Mouse (Mus musculus) midbrain, embryonic 11.5 days (tissue): ENCODE measurements around the gene Peli1. TPM values are rescaled to one million over a fixed set of nuclear protein-coding genes. Genes with fewer than 3 reads are reported as not detected.

Source experiments
- ATAC-seq: fragments of 200-750 bp; cut with Nextera tagmentation; 2 replicates; pipeline ENCODE4 v1.8.0; 2017; ENCODE audit warnings: moderate TSS enrichment, moderate library complexity; ENCODE audit not compliant: low FRiP score
- DNase-seq: peaks from one replicate; pipeline ENCODE4 v3.0.0; 2015; ENCODE audit warnings: low spot score; ENCODE audit errors: missing footprints
- H3K27ac ChIP-seq: fragments of 300-500 bp; sonication (generic); 2 replicates; pipeline ENCODE4 v1.5.1; 2014; ENCODE audit warnings: low read depth, low read length
- H3K27me3 ChIP-seq: fragments of 300-500 bp; sonication (generic); 2 replicates; pipeline ENCODE4 v1.6.1; 2014; ENCODE audit warnings: mild to moderate bottlenecking, low read length, moderate library complexity, mixed read lengths; ENCODE audit not compliant: control insufficient read depth, insufficient read depth
- H3K36me3 ChIP-seq: fragments of 300-500 bp; sonication (generic); 2 replicates; pipeline ENCODE4 v1.6.1; 2014; ENCODE audit warnings: mild to moderate bottlenecking, low read length, moderate library complexity, mixed read lengths; ENCODE audit not compliant: control insufficient read depth, insufficient read depth
- H3K4me1 ChIP-seq: fragments of 300-500 bp; sonication (generic); 2 replicates; pipeline ENCODE4 v1.6.1; 2014; ENCODE audit warnings: low read length; ENCODE audit not compliant: control insufficient read depth, insufficient read depth
- H3K4me2 ChIP-seq: fragments of 300-500 bp; sonication (generic); 2 replicates; pipeline ENCODE4 v1.6.1; 2014; ENCODE audit warnings: mild to moderate bottlenecking, moderate library complexity
- H3K4me3 ChIP-seq: fragments of 300-500 bp; sonication (generic); 2 replicates; pipeline ENCODE4 v1.5.1; 2014; ENCODE audit warnings: low read depth, low read length
- H3K9ac ChIP-seq: fragments of 300-500 bp; sonication (generic); 2 replicates; pipeline ENCODE4 v1.6.1; 2014; ENCODE audit warnings: low read length
- H3K9me3 ChIP-seq: fragments of 300-500 bp; sonication (generic); 2 replicates; pipeline ENCODE4 v1.6.1; 2016; ENCODE audit warnings: low read length; ENCODE audit not compliant: control insufficient read depth
- WGBS: fragments of 180-500 bp; shearing (Covaris S2); extraction: QIAGEN DNeasy Blood & Tissue Kit; methylation state at CpG from one replicate; pipeline ENCODE4 v1.1.7; 2014; 5-methylcytosine and 5-hydroxymethylcytosine counted together
- polyA plus RNA-seq: library from polyadenylated mRNA; unstranded; fragments of >200 nt; fragmentation: Nextera tagmentation; extraction: Ambion mirVana; gene quantifications from 2 replicates; pipeline ENCODE4 v1.2.1, GENCODE M21; 2014

Gene Peli1
- 108 and 113 TPM in 2 replicates for polyA plus RNA-seq

GRCm38 (mm10) chr11:21091067-21091427 is at the start of gene Peli1:
Gene Peli1, plus strand, starts transcription at chr11:21091291.
- Histone ChIP-seq H3K27ac (peak within 1 kb of the TSS; percentile 99), H3K9me3 (no peaks in the 10 kb centered on the region), H3K27me3 (no peaks in the 10 kb centered on the region), H3K4me1 (peaks cover 9% of the 10 kb centered on the region; the same call in 1 of the 2 replicates), H3K9ac (peak within 1 kb of the TSS; percentile 100), H3K36me3 (no peaks in the 10 kb centered on the region), H3K4me2 (peak within 1 kb of the TSS; percentile 69), H3K4me3 (peak within 1 kb of the TSS; percentile 97)
- DNase-seq = peak; percentile 99
- ATAC-seq = peak; percentile 99
- WGBS = under 1% methylated on average over 24 of the region's 24 CpGs

- WGBS = 91% methylated on average over 5 of the region's 5 CpGs
- no peaks in the 10 kb centered on the region for H3K9me3 ChIP-seq
- no peaks in the 10 kb centered on the region for H3K4me1 ChIP-seq
Measured at GRCm38 (mm10) chr11:21042590-21042989, 48.5 kb upstream of the Peli1 start.

GRCm38 (mm10) chr11:21046188-21046587 is 44.9 kb upstream of the Peli1 start:
- H3K4me2 ChIP-seq = no peak overlapping the region
- 90% methylated on average over 2 of the region's 2 CpGs for WGBS
- ATAC-seq (no peak), DNase-seq (no peak)
- H3K27me3 ChIP-seq = no peaks in the 10 kb centered on the region
- no peak overlapping the region for H3K9ac ChIP-seq
- no peak overlapping the region for H3K27ac ChIP-seq
- no peak overlapping the region for H3K4me3 ChIP-seq
- H3K4me1 ChIP-seq = no peaks in the 10 kb centered on the region
- no peaks in the 10 kb centered on the region for H3K9me3 ChIP-seq
- H3K36me3 ChIP-seq = no peaks in the 10 kb centered on the region

More at GRCm38 (mm10) chr11:21042590-21042989, 48.5 kb upstream of the Peli1 start:
- no peak overlapping the region for H3K27ac ChIP-seq
- H3K4me2 ChIP-seq = no peak overlapping the region
- no peak for DNase-seq
- no peaks in the 10 kb centered on the region for H3K27me3 ChIP-seq
- H3K9ac ChIP-seq = no peak overlapping the region
- H3K4me3 ChIP-seq = no peak overlapping the region
- ATAC-seq = no peak
- H3K36me3 ChIP-seq = no peaks in the 10 kb centered on the region

GRCm38 (mm10) chr11:21047921-21048320 is 43.2 kb upstream of the Peli1 start:
- WGBS = 78% methylated on average over 2 of the region's 2 CpGs
- ATAC-seq = no peak

GRCm38 (mm10) chr11:21051716-21052115 is 39.4 kb upstream of the Peli1 start:
- DNase-seq (no peak), ATAC-seq (no peak)
- Histone ChIP-seq H3K4me2 (no peak overlapping the region), H3K27ac (no peak overlapping the region), H3K4me1 (no peaks in the 10 kb centered on the region), H3K9ac (no peak overlapping the region), H3K36me3 (no peaks in the 10 kb centered on the region), H3K27me3 (no peaks in the 10 kb centered on the region), H3K4me3 (no peak overlapping the region), H3K9me3 (no peaks in the 10 kb centered on the region)
- WGBS = 78% methylated on average over 9 of the region's 9 CpGs

More at GRCm38 (mm10) chr11:21047921-21048320, 43.2 kb upstream of the Peli1 start:
- no peak overlapping the region for H3K4me2 ChIP-seq
- H3K27ac ChIP-seq = no peak overlapping the region
- DNase-seq = no peak
- no peak overlapping the region for H3K9ac ChIP-seq
- no peaks in the 10 kb centered on the region for H3K27me3 ChIP-seq
- H3K36me3 ChIP-seq = no peaks in the 10 kb centered on the region
- no peak overlapping the region for H3K4me3 ChIP-seq
- no peaks in the 10 kb centered on the region for H3K4me1 ChIP-seq
- H3K9me3 ChIP-seq = no peaks in the 10 kb centered on the region

GRCm38 (mm10) chr11:21054587-21054986 is 36.5 kb upstream of the Peli1 start:
- Histone ChIP-seq H3K27me3 (no peaks in the 10 kb centered on the region), H3K4me2 (no peak overlapping the region), H3K36me3 (no peaks in the 10 kb centered on the region), H3K9ac (no peak overlapping the region), H3K4me3 (no peak overlapping the region), H3K4me1 (no peaks in the 10 kb centered on the region), H3K27ac (no peak overlapping the region), H3K9me3 (no peaks in the 10 kb centered on the region)
- DNase-seq (peak; percentile 12), ATAC-seq (no peak)

- Histone ChIP-seq H3K4me3 (no peak overlapping the region), H3K27ac (no peak overlapping the region), H3K4me1 (no peaks in the 10 kb centered on the region), H3K9me3 (no peaks in the 10 kb centered on the region), H3K4me2 (no peak overlapping the region), H3K36me3 (no peaks in the 10 kb centered on the region), H3K9ac (no peak overlapping the region), H3K27me3 (no peaks in the 10 kb centered on the region)
- WGBS = 91% methylated on average over 13 of the region's 13 CpGs
- DNase-seq (peak; percentile 19), ATAC-seq (no peak)
Measured at GRCm38 (mm10) chr11:21056109-21056850, 34.8 kb upstream of the Peli1 start.

GRCm38 (mm10) chr11:21057511-21058414 is 33.3 kb upstream of the Peli1 start:
- ATAC-seq = no peak
- Histone ChIP-seq H3K4me2 (no peak overlapping the region), H3K27me3 (no peaks in the 10 kb centered on the region), H3K9me3 (no peaks in the 10 kb centered on the region), H3K36me3 (no peaks in the 10 kb centered on the region), H3K4me3 (no peak overlapping the region), H3K9ac (no peak overlapping the region), H3K4me1 (no peaks in the 10 kb centered on the region), H3K27ac (no peak overlapping the region)
- 88% methylated on average over 17 of the region's 17 CpGs for WGBS
- peak; percentile 31 for DNase-seq

- H3K4me3 ChIP-seq = no peak overlapping the region
- no peaks in the 10 kb centered on the region for H3K36me3 ChIP-seq
- H3K27me3 ChIP-seq = no peaks in the 10 kb centered on the region
- H3K4me2 ChIP-seq = no peak overlapping the region
- no peak overlapping the region for H3K27ac ChIP-seq
- DNase-seq = no peak
- 86% methylated on average over 5 of the region's 5 CpGs for WGBS
- ATAC-seq = no peak
- H3K9ac ChIP-seq = no peak overlapping the region
- no peaks in the 10 kb centered on the region for H3K4me1 ChIP-seq
- H3K9me3 ChIP-seq = no peaks in the 10 kb centered on the region
Measured at GRCm38 (mm10) chr11:21058415-21058781, 32.7 kb upstream of the Peli1 start.
